Mouse (Mus musculus): ENCODE results near the gene Rtel1.

Gene Rtel1

DNA sequence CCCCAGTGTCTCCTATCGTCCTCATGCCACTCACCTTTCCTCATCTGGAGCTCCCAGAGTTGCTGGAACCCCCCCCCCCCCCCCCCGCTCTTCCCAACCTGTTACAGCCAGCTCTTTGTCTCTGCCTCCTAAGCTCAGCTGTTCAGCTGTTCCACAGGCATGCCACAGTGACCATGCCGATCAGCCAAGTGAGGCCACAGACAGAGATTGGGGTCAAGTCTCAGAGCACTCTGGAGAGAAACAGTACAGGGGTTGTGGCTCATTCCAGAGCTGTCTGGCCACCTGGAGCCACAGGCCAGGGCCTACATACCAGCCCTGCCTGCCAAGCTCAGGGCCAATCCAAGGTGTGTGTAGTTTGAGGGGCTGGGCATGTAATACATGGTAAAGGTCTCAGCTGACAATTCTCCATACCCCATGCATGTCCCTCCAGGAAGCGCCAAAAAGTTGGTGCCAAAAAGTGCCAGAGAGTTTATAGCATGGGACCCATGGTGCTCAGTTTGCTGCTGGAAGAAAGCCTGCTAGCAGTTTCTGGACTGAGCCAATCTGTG is 67.2 kb downstream of the Rtel1 start:
- no peak for DNase-seq (ENCODE audit: extremely low read depth, low read depth)

GRCm38 (mm10) chr2:181390136-181390870 is 70.8 kb downstream of the Rtel1 start:
- no peak for DNase-seq (ENCODE audit: extremely low read depth, low read depth)

GRCm38 (mm10) chr2:181391022-181391421 is 71.5 kb downstream of the Rtel1 start:
- no peak for DNase-seq (ENCODE audit: extremely low read depth, low read depth)

GRCm38 (mm10) chr2:181391541-181391940 is 72.0 kb downstream of the Rtel1 start:
- no peak for DNase-seq (ENCODE audit: extremely low read depth, low read depth)

DNA sequence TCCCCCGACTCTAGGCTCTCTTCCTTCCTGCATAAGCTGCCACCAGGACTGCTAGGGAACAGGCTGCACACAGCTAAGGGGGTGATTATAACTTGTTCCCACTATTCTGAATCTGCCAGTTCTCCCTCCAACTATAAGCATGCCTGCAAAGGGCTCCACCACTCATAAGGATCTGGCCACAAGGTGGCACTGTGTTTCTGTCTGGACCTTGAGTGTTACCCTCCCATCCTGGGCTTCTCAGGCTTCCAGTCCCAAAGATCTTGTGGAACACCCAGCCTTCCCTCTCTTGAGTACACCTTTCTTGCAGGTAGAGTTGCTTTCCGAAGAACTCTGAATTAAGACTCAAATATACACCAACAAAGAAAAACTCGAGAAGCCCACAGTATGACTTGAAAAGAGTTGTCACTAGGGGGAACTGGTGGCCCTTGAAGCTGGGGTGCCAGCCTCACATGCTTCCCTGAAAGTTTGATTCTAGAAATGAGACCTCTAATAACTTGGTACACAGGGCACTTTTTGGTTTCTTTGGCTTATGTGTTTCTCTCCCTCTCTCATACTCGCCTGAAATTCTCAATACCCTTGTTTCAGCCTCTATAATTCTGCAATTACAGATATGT is 73.2 kb downstream of the Rtel1 start:
- peak; percentile 39 for DNase-seq (ENCODE audit: extremely low read depth, low read depth)

GRCm38 (mm10) chr2:181394086-181394485 is 74.5 kb downstream of the Rtel1 start:
- no peak for DNase-seq (ENCODE audit: extremely low read depth, low read depth)

DNA sequence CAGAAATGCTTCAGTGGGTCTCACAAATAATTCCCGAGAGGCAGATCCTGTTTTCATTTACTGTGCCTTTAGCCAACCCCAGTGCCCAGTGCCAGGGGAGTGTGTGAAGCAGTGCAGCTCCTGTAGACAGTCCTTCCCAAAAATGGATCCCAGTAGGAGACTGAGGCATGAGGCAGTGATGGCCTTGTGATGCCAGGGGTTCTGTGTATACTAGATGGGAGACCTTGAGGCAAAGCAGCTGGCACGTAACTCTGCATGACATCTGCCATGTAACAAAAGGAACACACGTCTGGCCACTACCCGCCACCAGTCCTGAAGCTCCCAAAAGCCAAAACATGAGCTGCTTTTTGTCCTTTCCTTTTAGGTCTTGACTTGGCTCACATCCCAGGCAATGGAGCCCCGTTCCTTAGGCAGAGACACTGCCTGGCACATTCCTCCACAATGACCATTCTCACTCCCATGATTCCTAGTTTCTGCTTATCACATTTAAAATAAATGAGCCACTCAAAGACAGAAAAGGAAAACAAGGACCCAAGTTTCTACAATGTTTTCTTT is 77.7 kb downstream of the Rtel1 start:
- no peak for DNase-seq (ENCODE audit: extremely low read depth, low read depth)

DNA sequence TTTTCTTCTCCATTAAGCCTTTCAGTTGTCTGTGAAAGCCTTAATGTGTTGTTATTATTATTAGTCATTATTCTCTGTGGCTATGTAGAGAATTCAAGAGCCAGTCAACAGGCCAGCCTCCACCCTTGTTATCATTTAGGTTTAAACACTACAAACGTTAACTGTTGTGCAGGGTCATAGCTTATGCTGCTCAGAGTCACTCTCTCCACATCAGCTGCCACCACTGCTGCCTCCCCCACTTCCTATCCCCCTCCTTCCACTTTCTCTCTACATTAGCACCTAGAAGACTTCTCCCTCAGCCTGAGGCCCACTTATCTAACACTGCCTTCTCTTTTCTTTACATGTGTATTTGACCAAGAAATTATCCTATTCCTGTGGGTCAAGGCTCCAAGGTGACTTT is 82.0 kb downstream of the Rtel1 start:
- no peak for DNase-seq (ENCODE audit: extremely low read depth, low read depth)

- DNase-seq (ENCODE audit: extremely low read depth, low read depth), result no peak
Measured at GRCm38 (mm10) chr2:181403722-181404121, 84.2 kb downstream of the Rtel1 start.

Measured in MEL-GATA-1-ER (cell line).